Mouse (Mus musculus) layer of hippocampus, adult 18-20 months (tissue): Measurements from ENCODE around the gene Inava. TPM values are rescaled to one million over a fixed set of nuclear protein-coding genes. Genes with fewer than 3 reads are reported as not detected.

Experiments used
- DNase-seq, 2 experiments: peaks; one replicate each; pipeline ENCODE4 v3.0.0; 2022; ENCODE audit warnings: low spot score in 2 of 2
- long read RNA-seq: library from polyadenylated mRNA; stranded (forward); transcript quantifications from one replicate; pipeline ENCODE4 v2.0.0, GENCODE M21; 2021
- total RNA-seq, 2 experiments: library from RNA; stranded (reverse); gene quantifications; 2 replicates each; pipeline ENCODE4 v1.2.3; 2021

The Inava gene
- 1 to 10 TPM; 2.7 to 3.0 TPM for total RNA-seq
- long read RNA-seq, partial matches to known transcripts = 0 of 3 reads
- long read RNA-seq, other reads (novel, unspliced or antisense) = 2 of 3 reads

DNA sequence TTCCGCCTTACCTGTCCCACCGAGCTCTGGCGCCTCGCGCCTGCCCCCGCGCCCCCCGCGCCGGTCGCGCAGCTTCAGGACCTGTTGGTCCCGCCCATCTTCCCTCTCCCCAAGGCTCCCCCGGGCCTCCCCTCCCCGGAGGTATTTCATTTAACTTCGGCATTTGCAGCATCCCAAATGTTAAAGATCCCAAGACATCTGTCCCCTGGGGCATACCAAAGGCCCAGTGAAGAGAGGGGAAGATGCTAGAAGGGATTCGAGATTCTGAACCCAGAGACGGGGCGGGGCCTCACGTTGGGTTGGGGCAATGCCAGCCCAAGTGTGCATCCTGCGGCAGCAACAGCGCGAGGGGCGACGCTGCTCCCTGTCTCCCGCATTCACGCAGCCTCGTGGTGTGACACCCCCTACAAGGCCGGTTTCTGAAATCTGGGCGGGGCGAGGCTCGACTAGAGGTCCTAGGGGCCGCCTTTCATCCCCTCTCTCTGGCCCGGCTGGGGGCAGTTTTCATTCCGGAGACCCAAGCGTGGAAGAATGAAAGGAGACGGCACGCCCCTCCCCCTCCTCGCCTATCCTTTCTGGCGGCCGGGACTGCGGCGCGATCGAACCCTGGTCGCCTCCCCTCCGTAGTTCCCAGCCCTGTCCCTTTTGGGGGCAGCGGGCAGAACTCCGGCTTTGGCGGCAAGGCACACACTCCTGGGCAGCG, at the start of gene Inava:
Gene Inava, minus strand, starts transcription at position 373 of the 703 bp plus-strand sequence.
- DNase-seq = peak in 1 of 2 experiments; percentile 37

DNA sequence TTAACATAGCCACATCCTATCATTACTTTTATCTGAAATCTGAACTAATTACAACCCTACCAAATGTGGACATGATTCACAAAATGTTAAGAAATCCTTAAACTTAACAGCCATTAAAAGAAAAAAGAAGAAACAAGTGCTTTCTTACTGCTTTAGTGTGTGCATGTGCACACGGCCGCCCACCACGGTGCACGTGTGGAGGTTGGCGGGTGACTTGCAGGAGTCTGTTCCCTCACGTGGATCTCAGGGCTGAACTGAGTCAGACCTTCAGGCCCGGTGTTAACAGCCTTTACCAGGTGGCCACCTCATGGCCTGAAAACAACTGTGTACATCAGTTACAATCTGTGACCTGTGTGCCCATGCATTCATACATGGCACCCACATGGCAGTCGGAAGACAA, 43.3 kb upstream of the Inava start:
- DNase-seq = no peak

DNA sequence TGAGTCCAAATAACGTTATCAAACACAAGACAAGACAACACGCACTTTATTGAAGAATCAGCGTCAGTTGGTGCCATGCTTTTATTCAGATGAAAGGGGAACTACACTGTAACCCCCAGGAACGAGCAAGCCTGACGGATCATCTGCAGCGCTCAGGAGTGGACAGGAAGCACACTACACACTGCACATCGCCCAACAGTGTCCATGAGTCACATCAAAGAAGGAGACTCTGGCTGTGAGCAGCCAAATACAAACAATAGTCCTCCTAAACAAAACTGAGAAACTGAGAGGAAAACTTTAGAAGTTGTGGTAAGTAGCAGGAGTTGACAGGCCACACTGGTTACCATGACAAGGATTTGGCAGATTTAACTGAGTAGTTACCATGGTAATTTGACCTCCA, 34.2 kb upstream of the Inava start:
- DNase-seq = no peak

DNA sequence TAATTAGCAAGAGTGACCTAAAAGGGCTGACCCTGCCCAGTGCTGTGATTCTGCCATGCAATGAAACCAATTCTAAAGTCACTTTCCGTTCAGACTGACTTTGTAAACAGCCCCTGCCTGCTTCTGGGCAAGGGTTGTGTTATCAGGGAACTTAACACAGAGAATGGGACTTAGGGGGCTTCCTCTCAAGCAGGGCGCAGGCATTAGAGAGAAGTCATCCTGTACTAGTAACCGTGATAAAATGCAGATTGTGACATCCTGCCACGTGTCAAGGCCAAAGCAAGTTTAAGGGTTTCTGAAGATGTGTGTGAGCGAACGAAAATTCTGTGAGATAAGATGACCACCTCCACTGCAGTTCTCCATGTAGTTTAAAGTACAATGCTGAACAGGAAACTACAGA, 32.1 kb upstream of the Inava start:
- no peak for DNase-seq

DNA sequence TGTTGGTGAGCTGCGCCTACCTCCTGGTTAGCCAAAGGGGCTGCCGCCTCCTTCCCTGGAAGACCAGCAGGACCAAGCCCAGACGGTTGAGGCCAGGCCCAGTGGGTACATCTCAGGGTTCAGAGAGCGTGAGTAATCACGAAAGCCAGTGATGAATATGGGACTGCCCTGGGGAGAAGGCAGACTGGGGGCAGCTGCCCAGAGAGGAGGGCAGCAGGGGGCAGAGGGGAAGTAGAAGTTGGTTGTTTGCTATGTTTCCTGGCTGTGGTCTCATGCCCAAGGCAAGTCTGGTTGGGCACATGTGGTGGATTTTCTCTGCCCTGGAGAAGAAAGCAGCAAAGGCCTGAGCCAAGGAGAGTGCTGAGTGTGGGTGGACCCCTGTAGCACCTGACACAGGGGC, 29.3 kb upstream of the Inava start:
- DNase-seq = no peak

DNA sequence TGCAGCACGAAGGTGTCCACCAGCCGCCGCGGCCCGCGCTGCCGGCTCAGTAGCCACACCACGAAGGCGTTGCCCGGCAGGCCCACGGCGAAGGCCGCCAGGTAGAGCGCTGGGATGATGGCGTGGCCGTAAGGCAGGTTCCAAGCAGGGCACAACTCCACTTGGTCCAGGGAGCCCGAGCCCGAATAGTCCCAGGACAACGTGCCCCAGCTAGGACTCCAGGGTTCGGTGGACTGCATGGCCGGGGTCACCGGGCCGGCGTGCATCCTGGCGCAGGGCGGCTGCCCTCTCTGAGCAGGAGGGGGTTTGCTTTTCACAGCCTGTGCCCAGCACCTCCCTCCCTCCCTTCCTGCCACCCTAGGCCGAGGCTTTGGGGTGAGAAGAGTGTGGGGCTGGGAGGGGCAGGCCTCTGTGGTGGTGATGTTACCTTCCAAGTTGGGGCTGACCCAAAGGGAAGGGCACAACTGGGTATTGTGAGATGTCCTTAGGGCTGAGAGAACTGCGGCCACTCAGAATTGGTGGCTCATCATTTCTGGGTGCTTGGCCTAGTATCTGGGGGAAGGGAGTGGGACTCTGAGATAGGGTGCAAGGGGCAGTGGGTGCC, 26.7 kb upstream of the Inava start, which contains the start of gene Gpr25:
Gene Gpr25, minus strand, starts transcription at position 239 of the 604 bp plus-strand sequence.
- DNase-seq = no peak

DNA sequence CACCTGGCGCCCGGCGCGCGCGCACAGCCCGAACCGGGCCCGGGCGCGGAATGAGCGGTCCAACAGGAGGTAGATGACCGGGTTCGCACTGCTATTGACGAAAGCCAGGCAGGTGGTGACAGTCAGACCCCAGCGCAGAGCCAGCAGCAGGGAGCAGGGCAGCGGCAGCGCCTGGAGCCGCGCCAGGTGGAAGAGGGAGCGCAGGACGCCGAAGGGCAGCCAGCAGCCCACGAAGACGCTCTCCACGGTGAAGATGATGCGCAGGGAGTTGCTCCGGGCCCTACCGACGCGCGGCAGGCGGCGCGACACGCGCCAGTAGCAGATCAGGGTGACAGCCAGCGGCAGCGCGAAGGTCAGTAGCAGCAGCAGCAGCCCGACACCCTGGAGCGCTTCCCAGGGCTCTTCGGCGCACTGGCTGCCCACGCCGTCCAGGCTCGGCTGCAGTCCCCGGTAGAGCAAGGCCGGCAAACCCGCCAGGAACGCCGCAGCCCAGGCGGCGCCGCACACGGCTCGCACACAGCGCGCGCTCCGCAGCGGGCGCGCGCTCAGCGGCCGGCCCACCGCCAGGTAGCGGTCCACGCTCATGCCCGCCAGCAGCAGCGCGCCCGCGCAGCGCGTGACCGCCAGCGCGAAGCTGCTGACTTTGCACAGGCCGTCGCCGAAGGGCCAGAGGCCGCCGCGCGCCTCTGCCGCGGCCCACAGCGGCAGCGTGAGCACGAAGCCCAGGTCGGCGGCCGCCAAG, 26.0 kb upstream of the Inava start:
- DNase-seq = peak; percentile 61 to 70

DNA sequence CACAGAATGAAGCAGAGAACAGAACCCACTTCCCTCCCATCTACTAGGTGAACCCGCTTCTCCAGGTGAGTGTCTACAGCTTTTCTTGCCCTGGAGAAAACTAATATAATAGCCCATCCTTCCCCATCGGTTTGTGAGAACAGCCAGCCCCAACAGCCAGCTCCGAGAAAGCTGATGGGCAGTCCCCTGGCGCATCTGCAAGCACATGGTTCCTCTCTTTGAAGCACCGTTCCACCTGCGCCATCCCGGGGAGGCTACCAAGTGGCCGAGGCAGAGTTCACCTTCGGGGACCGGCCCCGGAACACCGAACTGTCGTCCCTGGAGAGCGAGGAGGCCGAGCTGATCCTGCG, 25.5 kb upstream of the Inava start:
- DNase-seq = no peak

DNA sequence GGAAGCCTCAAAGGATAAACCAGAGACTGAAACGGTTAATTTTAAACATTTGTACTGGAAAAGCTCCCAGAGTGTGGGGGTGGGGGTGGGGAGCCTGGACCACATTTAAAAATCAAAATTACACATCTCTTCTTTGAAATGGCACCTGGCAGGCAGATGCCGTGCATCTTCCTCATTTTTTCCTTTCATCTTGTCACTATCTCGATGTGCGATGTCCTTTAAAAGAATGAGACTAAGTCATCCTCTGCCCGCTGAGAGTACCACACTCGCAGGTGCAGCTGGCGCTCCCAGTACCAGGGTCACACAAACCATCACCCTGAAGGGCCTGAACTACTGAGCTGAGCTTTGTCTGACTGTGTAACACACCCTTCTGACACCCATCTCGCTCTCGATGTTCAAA, 24.4 kb upstream of the Inava start:
- no peak for DNase-seq

DNA sequence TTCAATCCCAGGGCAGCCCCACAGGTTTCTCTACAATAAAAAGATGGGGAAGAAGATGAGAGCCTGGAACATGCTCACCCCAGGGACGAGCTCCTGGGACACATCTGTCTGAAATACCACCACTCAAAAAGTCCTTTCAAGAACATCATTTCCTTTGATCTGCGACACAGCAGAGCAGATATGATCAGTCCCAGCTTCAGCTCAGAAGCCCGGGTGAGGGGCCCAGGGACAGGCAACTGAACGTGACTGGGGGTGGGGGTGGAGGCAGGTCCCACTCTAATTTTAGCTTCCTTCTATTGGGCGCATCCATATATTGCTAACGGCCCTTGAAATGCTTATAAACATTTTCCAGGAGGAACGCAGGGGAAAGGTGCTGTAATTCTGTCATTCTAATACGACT, 21.6 kb upstream of the Inava start:
- no peak for DNase-seq

DNA sequence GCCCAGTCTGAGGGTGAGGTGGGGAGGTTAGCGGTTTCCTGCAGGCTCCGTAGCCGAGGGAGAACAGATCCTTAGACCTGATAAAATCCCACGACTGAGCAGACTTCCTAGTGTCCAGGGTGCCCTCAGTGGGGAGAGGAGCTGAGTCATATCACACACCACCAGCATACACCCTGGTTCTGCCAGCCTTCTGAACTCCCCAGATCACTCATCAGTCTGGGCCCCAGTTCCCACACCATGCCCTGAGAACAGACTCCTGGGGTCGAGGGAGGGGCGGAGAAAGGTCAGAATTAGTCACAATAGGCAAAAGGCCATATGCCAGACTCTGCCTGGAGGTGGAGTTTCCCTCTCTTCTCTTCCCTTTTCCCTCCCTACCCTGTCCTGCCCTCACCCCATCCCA, 21.1 kb upstream of the Inava start:
- no peak for DNase-seq

DNA sequence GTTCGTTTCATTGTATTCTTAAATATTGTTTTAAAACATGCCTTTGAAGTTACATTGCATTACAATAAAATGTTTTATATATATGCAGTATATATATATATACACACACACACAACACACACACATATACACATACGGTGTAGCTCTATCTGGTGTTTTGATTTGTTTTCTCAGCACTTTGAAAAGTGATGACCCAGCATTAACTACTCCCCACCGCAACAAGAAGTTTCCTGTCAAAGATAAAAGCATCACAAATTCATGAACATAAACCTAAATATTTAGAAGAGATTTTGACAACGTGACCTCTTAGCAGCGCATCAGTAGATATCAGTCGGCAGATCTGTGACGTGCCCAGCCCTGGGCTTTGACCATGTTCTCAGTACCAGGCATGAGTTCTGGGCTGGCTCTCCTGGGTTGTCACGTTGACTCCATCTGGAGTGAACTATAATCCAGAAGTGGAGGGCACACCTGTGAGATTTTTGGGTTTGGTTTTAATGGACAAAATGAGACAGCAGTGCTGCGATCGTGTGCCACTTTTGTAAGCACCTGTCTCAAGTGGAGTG, 20.5 kb upstream of the Inava start:
- no peak for DNase-seq

DNA sequence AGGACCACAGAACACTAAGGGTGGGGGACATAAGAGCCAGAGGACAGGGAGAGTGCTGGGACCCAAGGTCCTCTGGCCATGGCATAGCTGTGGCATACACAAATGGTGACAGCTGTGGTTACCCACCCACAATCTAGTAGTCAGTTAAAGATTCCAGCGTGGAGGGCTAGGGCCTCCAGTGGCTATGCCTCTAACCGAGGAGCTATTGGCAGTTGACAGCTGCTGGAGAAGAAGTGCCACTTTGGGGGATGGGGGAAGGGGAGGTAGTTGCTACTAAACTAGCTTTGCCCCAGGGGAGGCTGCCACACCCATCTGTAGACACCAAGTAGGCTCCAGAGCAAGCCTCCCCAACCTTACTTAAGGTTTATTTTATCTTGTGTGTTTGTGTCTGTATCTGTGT, 19.4 kb upstream of the Inava start:
- DNase-seq = no peak

DNA sequence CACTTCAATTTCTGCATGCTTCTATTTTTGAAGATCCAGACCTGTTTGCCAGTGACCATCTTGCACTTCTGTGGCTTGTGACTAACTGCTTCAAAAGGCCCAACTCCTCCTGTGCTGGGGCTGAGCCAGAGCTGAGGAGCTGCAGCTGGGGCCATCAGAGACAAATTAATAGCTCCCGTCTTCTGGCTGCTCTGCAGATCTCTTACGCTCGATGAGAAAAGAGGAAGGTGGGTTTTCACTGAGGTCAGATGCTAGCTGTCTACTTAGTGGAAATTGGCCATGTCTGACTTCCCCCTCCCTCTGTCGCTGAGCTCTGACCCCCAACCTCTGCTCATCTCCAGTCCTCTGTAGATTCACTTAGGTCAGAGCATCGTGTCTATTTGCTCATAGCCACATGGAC, 15.6 kb upstream of the Inava start:
- no peak for DNase-seq

DNA sequence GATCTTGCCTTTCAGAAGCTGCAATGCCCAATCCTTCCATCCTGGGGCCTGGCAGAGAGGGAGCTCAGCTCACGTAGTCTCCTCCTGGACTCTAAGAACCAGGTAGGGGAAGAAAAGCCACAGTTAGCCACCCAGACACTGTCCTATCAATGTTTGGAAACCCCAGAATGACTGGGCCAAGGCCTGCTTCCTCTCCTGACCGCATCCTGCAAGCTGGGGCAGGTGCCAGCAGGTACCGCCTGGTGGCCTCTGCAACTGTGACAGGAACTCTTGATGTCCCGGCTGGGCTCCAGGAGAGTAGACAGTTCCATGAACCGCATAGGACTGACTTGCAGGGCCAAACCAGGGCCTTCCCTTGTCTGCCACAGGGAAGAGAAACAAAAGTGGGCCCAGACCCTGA, 13.3 kb upstream of the Inava start:
- DNase-seq = no peak

DNA sequence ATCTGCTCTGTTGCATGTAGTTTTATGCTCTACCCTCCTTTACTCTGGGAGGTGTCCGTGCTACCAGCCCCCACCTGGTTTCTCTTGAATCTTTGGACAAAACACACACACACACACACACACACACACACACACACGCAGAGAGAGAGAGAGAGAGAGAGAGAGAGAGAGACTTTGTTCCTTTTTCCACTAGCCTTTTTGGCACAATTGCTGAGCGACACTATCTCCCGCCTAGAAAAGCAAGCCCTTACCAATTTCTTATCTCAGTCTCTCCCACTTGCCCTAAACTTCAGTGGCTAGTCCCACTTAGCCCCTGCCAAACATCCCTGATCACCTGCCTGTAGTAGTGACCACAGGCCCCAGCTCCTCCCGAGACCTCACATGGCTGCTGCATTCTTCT, 10.4 kb upstream of the Inava start:
- no peak for DNase-seq

DNA sequence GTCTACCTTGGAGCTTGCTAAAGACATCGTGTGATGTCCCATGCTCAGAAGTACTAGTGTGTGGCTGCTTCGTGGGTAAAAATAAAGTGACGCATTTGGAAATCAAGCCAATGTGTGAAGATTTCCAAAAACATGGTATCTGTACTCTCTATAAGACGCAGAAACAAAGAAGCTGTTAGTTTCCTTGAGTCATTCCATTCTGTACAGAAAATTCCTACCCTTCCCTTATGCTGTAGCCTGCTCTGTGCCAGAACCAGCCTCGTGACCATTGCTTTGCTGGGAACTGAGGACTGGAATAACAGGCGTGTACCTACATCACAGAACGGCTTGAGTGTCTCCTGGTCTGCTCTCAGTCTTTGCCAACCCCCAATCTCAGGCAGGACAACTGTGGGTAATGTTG, 7.7 kb upstream of the Inava start:
- DNase-seq = no peak

DNA sequence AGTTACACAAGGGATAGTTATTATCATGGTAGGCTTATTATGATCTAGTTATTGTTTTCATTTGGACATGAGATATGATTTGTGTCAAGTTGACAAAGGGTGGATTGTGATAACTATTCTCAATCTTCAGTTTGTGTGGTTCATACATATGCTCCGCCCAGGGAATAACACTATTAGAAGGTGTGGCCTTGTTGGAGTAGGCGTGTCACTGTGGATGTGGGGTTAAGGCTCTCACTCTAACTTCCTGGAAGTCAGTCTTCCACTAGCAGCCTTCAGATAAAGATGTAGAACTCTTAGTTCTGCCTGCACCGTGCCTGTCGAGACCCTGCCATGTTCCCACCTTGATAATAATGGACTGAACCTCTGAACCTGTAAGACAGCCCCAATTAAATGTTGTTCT, 4.4 kb upstream of the Inava start:
- DNase-seq = no peak

DNA sequence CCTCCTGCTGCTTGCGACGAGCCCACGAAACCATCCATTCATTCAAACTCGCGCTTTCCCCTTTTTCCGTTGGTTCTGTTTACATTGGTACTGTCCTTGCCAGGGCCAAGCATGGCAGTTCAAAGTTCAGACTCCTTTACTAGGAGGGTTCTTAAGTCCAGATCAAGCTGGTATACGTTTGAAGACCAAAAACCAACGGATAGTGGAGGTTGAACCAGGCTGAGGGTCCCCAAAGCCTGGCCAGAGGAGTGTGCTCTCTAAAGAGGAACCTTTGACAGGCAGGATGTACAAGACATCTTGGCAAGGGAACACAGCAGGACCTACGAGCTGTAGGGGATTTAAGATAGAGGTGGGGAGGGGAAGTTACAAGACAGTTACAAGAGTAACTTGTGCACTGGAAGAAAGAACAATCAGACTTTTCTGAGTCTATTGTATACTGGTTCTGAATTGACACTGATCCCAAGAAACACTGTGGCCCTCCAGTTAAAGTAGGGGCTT, 580 bp upstream of the Inava start:
- no peak for DNase-seq

DNA sequence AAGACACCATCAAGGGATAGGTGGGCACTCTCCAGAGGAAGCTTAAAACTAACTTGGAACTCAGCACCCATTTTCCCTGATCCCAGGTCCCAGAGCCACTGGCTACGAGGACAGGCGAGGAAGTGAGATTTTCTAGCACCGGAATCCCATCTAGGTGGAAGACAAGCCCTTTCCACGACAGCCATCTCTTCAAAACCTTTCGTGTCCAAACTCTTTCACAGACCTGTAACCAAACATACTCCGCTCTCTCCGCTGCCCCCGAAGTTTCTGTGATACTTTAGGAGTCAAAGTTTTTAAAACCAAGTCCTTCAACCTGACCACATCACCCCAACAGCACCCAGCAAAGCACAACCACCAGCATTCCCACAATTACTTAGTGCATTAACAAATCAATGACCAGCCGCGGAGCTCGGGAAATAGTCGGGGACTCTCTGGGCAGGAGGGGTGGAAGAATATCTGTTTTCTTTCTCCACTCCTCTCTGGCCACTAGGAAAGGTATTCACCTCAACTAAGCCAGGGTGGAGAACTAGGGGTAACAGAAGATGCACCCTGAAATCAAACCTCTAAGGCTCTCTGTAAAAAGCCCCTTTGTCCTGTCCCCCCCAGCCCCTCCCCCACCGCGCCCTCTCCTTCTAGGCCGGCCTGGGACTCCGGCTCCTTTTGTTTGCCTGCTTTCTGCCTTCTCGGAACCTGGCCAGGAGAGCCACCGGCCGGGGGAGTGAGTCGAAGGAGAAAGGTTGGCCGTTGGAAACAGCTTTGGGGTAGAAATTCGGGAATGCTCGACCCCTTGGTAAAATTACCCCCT, 876 bp downstream of the Inava start:
- no peak for DNase-seq

DNA sequence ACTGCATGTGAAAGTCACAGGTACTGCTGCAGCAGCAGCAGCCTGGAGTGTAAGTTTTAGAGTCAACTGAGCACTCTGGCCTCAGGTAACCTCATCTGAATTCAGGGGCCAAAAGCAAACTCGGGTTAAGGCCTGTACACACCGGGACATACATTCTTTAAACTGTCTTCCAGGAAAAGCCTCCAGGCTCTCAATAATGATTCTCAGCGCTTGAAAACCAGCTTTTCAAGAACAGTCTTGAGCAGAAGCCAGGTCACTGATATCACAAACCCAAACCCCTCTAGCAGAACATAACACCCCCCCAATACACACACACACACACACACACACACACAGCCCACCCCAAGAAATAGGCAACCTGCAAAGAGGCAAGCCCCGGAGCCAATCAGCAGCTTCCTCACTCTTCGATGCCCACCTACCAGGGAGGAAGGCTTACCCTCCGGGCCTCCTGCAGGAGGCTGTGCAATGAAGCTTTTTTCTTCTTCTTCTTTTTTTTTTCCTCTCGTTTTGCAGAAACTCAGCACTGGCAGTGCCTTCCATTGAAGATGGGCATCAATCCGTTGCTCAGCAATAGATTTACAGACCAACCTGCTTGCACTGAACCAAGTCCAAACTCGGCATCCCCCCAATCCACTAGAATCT, 1.7 kb downstream of the Inava start:
- DNase-seq = no peak
